Mouse (Mus musculus) CH12.LX (cell line): ENCODE measurements around the gene Hspa1l. TPM values are rescaled to one million over a fixed set of nuclear protein-coding genes. Genes with fewer than 3 reads are reported as not detected.

ENCODE experiments used
- DNase-seq: peaks from one replicate; pipeline ENCODE4 v3.0.0-alpha.2; 2013; ENCODE audit errors: extremely low read depth
- H3K27ac ChIP-seq: 2 replicates; pipeline ENCODE4 v1.5.1; 2012; ENCODE audit warnings: low read depth, mild to moderate bottlenecking, control low read depth, moderate library complexity; ENCODE audit not compliant: insufficient read depth
- H3K27me3 ChIP-seq: replicated peaks from 2 replicates; pipeline ENCODE3; 2012; ENCODE audit warnings: inconsistent platforms
- H3K36me3 ChIP-seq, 2 experiments: replicated peaks in 1 of 2; 2 replicates each; pipeline versions ENCODE3 to v1.6.1; 2012; ENCODE audit warnings: inconsistent platforms in 1 of 2, low read length in 1 of 2, mild to moderate bottlenecking in 1 of 2, mixed read lengths in 1 of 2, moderate library complexity in 1 of 2; ENCODE audit not compliant: control insufficient read depth in 1 of 2, insufficient read depth in 1 of 2
- H3K4me1 ChIP-seq, 2 experiments: 2 replicates each; pipeline ENCODE4 v1.6.1; 2012; ENCODE audit warnings: inconsistent platforms in 1 of 2, moderate library complexity in 1 of 2; ENCODE audit not compliant: insufficient read depth in 2 of 2, control insufficient read depth in 1 of 2
- H3K4me2 ChIP-seq: 2 replicates; pipeline ENCODE4 v1.6.1; 2012; ENCODE audit warnings: low read depth, mild to moderate bottlenecking, control low read depth; ENCODE audit not compliant: poor library complexity, insufficient read depth, severe bottlenecking
- H3K4me3 ChIP-seq, 3 experiments: fragments of 150-350 bp in 1 of 3; sonication (generic) in 1 of 3; replicated peaks in 1 of 3; 2 replicates each; pipeline versions ENCODE3 to v1.5.1; 2011 to 2012; ENCODE audit warnings: low read depth in 2 of 3, low read length in 2 of 3, mild to moderate bottlenecking in 2 of 3, moderate library complexity in 2 of 3, control low read depth in 1 of 3, improper control_type of control experiment in 1 of 3, inconsistent platforms in 1 of 3, mixed read lengths in 1 of 3; ENCODE audit not compliant: poor library complexity in 1 of 3
- H3K79me2 ChIP-seq: replicated peaks from 2 replicates; pipeline ENCODE4 v1.6.1; 2012; ENCODE audit warnings: mild to moderate bottlenecking, moderate library complexity; ENCODE audit not compliant: control insufficient read depth, poor library complexity, insufficient read depth, severe bottlenecking; ENCODE audit errors: extremely low read depth
- H3K9ac ChIP-seq: 2 replicates; pipeline ENCODE4 v1.6.1; 2012; ENCODE audit warnings: low read depth, mild to moderate bottlenecking, control low read depth, moderate library complexity; ENCODE audit not compliant: insufficient read depth
- H3K9me3 ChIP-seq: replicated peaks from 2 replicates; pipeline ENCODE3; 2012; ENCODE audit warnings: low read length, inconsistent platforms, mixed read lengths
- CHD1 ChIP-seq: IDR thresholded peaks from 2 replicates; pipeline ENCODE4 v1.6.1; 2012; ENCODE audit warnings: low read depth, low read length, improper control_type of control experiment, inconsistent platforms
- CTCF ChIP-seq, 2 experiments: IDR thresholded peaks in 1 of 2; conservative IDR thresholded peaks in 1 of 2; 2 replicates each; pipeline ENCODE4 v1.5.1; 2011 to 2012; ENCODE audit warnings: low read depth in 2 of 2, low read length in 2 of 2, improper control_type of control experiment in 1 of 2, inconsistent platforms in 1 of 2, mild to moderate bottlenecking in 1 of 2, moderate library complexity in 1 of 2
- ELF1 ChIP-seq: IDR thresholded peaks from 2 replicates; pipeline ENCODE4 v1.6.1; 2014; ENCODE audit warnings: low read depth, mild to moderate bottlenecking, inconsistent platforms, low read length, improper control_type of control experiment
- EP300 ChIP-seq: IDR thresholded peaks from 2 replicates; pipeline ENCODE4 v1.6.1; 2011; ENCODE audit warnings: low read length, improper control_type of control experiment
- HCFC1 ChIP-seq: IDR thresholded peaks from 2 replicates; pipeline ENCODE4 v1.6.1; 2012; ENCODE audit warnings: low read depth, mild to moderate bottlenecking, inconsistent platforms, low read length, improper control_type of control experiment
- IRF4 ChIP-seq: IDR thresholded peaks from 2 replicates; pipeline ENCODE4 v1.6.1; 2014; ENCODE audit warnings: low read depth, mild to moderate bottlenecking, inconsistent platforms, low read length, improper control_type of control experiment
- JUN ChIP-seq: IDR thresholded peaks from 2 replicates; pipeline ENCODE4 v1.6.1; 2011; ENCODE audit warnings: low read depth, mild to moderate bottlenecking, low read length, improper control_type of control experiment, moderate library complexity; ENCODE audit not compliant: insufficient read depth
- JUND ChIP-seq: conservative IDR thresholded peaks from 2 replicates; pipeline ENCODE4 v1.6.1; 2011; ENCODE audit warnings: low read depth, low read length, improper control_type of control experiment
- KAT2A ChIP-seq: IDR thresholded peaks from 2 replicates; pipeline ENCODE4 v1.6.1; 2012; ENCODE audit warnings: low read length, improper control_type of control experiment, inconsistent platforms; ENCODE audit not compliant: insufficient replicate concordance
- MAX ChIP-seq: IDR thresholded peaks from 2 replicates; pipeline ENCODE4 v1.6.1; 2011; ENCODE audit warnings: low read length, improper control_type of control experiment
- MAZ ChIP-seq: IDR thresholded peaks from 2 replicates; pipeline ENCODE4 v1.6.1; 2012; ENCODE audit warnings: low read depth, mild to moderate bottlenecking, inconsistent platforms, low read length, improper control_type of control experiment, moderate library complexity
- MEF2A ChIP-seq: IDR thresholded peaks from 2 replicates; pipeline ENCODE4 v1.6.1; 2014; ENCODE audit warnings: low read depth, mild to moderate bottlenecking, inconsistent platforms, low read length, improper control_type of control experiment, borderline replicate concordance
- MXI1 ChIP-seq: IDR thresholded peaks from 2 replicates; pipeline ENCODE4 v1.6.1; 2011; ENCODE audit warnings: mild to moderate bottlenecking, low read depth, low read length, improper control_type of control experiment
- MYC ChIP-seq: IDR thresholded peaks from 2 replicates; pipeline ENCODE4 v1.6.1; 2011; ENCODE audit warnings: low read depth, mild to moderate bottlenecking, improper control_type of control experiment, low read length
- NELFE ChIP-seq: IDR thresholded peaks from 2 replicates; pipeline ENCODE4 v1.6.1; 2011; ENCODE audit warnings: low read depth, low read length, improper control_type of control experiment
- NRF1 ChIP-seq: IDR thresholded peaks from 2 replicates; pipeline ENCODE4 v1.6.1; 2014; ENCODE audit warnings: low read depth, mild to moderate bottlenecking, inconsistent platforms, low read length, improper control_type of control experiment, moderate library complexity
- PAX5 ChIP-seq: IDR thresholded peaks from 2 replicates; pipeline ENCODE4 v1.6.1; 2012; ENCODE audit warnings: low read length, inconsistent platforms, mixed read lengths
- RAD21 ChIP-seq: IDR thresholded peaks from 2 replicates; pipeline ENCODE4 v1.6.1; 2011; ENCODE audit warnings: low read depth, mild to moderate bottlenecking, low read length, improper control_type of control experiment, moderate library complexity
- RCOR1 ChIP-seq: conservative IDR thresholded peaks from 2 replicates; pipeline ENCODE4 v1.6.1; 2012; ENCODE audit warnings: low read depth, mild to moderate bottlenecking, inconsistent platforms, low read length, improper control_type of control experiment
- SMC3 ChIP-seq: IDR thresholded peaks from 2 replicates; pipeline ENCODE4 v1.6.1; 2011; ENCODE audit warnings: low read depth, low read length, improper control_type of control experiment
- TBP ChIP-seq: conservative IDR thresholded peaks from 2 replicates; pipeline ENCODE4 v1.6.1; 2011; ENCODE audit warnings: low read depth, low read length, improper control_type of control experiment
- UBTF ChIP-seq: IDR thresholded peaks from 2 replicates; pipeline ENCODE4 v1.6.1; 2012; ENCODE audit warnings: low read depth, mild to moderate bottlenecking, inconsistent platforms, low read length, improper control_type of control experiment, moderate library complexity
- USF1 ChIP-seq: IDR thresholded peaks from 2 replicates; pipeline ENCODE4 v1.6.1; 2014; ENCODE audit warnings: low read depth, mild to moderate bottlenecking, inconsistent platforms, low read length, improper control_type of control experiment
- USF2 ChIP-seq: conservative IDR thresholded peaks from 2 replicates; pipeline ENCODE4 v1.6.1; 2011; ENCODE audit warnings: low read depth, low read length, improper control_type of control experiment
- ZC3H11A ChIP-seq: IDR thresholded peaks from 2 replicates; pipeline ENCODE4 v1.6.1; 2012; ENCODE audit warnings: low read depth, mild to moderate bottlenecking, inconsistent platforms, low read length, improper control_type of control experiment
- ZMIZ1 ChIP-seq: IDR thresholded peaks from 2 replicates; pipeline ENCODE4 v1.6.1; 2012; ENCODE audit warnings: low read depth, mild to moderate bottlenecking, inconsistent platforms, low read length, improper control_type of control experiment
- ZNF384 ChIP-seq: IDR thresholded peaks from 2 replicates; pipeline ENCODE4 v1.6.1; 2012; ENCODE audit warnings: low read depth, low read length, improper control_type of control experiment, inconsistent platforms
- dilution Hi-C: fragments of 300-500 bp; cut with MboI; formaldehyde crosslinking; loops from 2 replicates; pipeline ENCODE4 v1.14.3; 2020; ENCODE audit warnings: low sequenced_read_pairs; ENCODE audit not compliant: extremely low pct_unique_long_range_greater_than_20kb, extremely low pct_ligation_motif_present
- in situ Hi-C: fragments of 300-500 bp; cut with MboI; formaldehyde crosslinking; loops from 3 replicates; pipeline ENCODE4 v1.14.3; 2019; ENCODE audit warnings: low sequenced_read_pairs, low pct_ligation_motif_present, low pct_unique_long_range_greater_than_20kb, mixed read lengths
- polyA plus RNA-seq: library from polyadenylated mRNA; unstranded; fragments of >175 nt; gene quantifications from 2 replicates; pipeline ENCODE4 v1.2.1, GENCODE M21; 2012; ENCODE audit warnings: low read depth; ENCODE audit not compliant: insufficient read length
- total RNA-seq, 2 experiments: library from RNA; depleted of rRNA; stranded (reverse); fragments of 300-350 nt in 1 of 2; fragments of >200 nt in 1 of 2; gene quantifications; 2 replicates each; pipeline ENCODE4 v1.2.3; 2012 to 2014

The Hspa1l gene
- total and polyA plus RNA-seq, 3 experiments, result 0.30 to 1.4 TPM; not detected in 1

DNA sequence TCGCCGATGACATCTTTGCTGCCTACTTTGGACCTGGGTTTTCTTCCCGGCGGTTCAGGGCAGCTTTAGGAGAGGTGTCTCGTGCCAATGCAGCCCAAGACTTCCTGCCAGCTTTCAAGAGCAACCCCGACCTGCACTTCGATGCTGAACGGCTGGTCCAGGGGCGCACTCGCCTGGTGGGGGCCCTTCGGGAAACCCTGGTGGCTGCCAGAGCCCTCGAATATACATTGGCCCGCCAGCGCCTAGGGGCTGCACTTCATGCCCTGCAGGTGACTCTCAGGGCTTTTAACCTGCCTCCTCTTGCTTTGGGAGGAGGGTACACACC is 45.2 kb downstream of the Hspa1l start:
- TF ChIP-seq MYC, result no peak
- no peak for TF ChIP-seq JUND
- TF ChIP-seq JUN, result no peak
- no peak for TF ChIP-seq ZC3H11A
- TF ChIP-seq TBP, result no peak
- TF ChIP-seq ZMIZ1, result no peak
- no peak for TF ChIP-seq RAD21
- TF ChIP-seq ELF1, result no peak
- no peak for TF ChIP-seq CTCF (conservative IDR thresholded peaks at IDR 0.05 in 1 of 2, IDR thresholded peaks at IDR 0.05 in 1 of 2; ENCODE audit: low read depth in 2 of 2, low read length in 2 of 2)
- TF ChIP-seq USF2, result no peak
- no peak for TF ChIP-seq PAX5
- no peak for TF ChIP-seq RCOR1
- TF ChIP-seq NRF1, result no peak
- TF ChIP-seq HCFC1, result no peak
- TF ChIP-seq USF1, result no peak
- no peak for TF ChIP-seq SMC3
- peaks cover 0 to 11% of the 10 kb centered on the region in 2 experiments; a peak in 2 of 4 replicates for H3K4me1 ChIP-seq
- in situ Hi-C loops, result loop anchor here (10.0 kb wide), 1 partner anchor 217 kb away; the partner anchor contains the start of genes Atp6v1g2 and Nfkbil1

GRCm38 (mm10) chr17:35018171-35018570 is 45.7 kb downstream of the Hspa1l start:
- no peak overlapping the region for H3K27ac ChIP-seq
- dilution Hi-C loops, result no loop called here
- no peak overlapping the region for H3K9ac ChIP-seq
- no peak for DNase-seq
- H3K4me2 ChIP-seq, result no peak overlapping the region
- H3K4me1 ChIP-seq, result peaks cover 0 to 12% of the 10 kb centered on the region in 2 experiments; a peak in 2 of 4 replicates
- in situ Hi-C loops, result loop anchor here (10.0 kb wide), 1 partner anchor 217 kb away; the partner anchor contains the start of genes Atp6v1g2 and Nfkbil1
- no peaks in the 10 kb centered on the region for H3K27me3 ChIP-seq
- no peaks in the 10 kb centered on the region for H3K9me3 ChIP-seq
- no peak overlapping the region for H3K4me3 ChIP-seq
- H3K36me3 ChIP-seq, result peaks cover 34 to 74% of the 10 kb centered on the region in 2 experiments
- H3K79me2 ChIP-seq, result no peaks in the 10 kb centered on the region
- no peak for TF ChIP-seq MXI1
- no peak for TF ChIP-seq MAX
- no peak for TF ChIP-seq UBTF
- no peak for TF ChIP-seq MEF2A
- no peak for TF ChIP-seq ZNF384
- TF ChIP-seq KAT2A, result no peak
- no peak for TF ChIP-seq SMC3
- no peak for TF ChIP-seq ZC3H11A
- TF ChIP-seq MAZ, result no peak
- no peak for TF ChIP-seq IRF4
- no peak for TF ChIP-seq EP300
- TF ChIP-seq CTCF (conservative IDR thresholded peaks at IDR 0.05 in 1 of 2, IDR thresholded peaks at IDR 0.05 in 1 of 2; ENCODE audit: low read depth in 2 of 2, low read length in 2 of 2), result no peak
- TF ChIP-seq JUN, result no peak
- no peak for TF ChIP-seq NELFE
- TF ChIP-seq CHD1, result no peak

More for the DNA sequence above, 45.2 kb downstream of the Hspa1l start:
- DNase-seq, result no peak
- Histone ChIP-seq H3K4me2 (no peak overlapping the region), H3K9ac (no peak overlapping the region), H3K27me3 (no peaks in the 10 kb centered on the region), H3K27ac (no peak overlapping the region), H3K36me3 (peaks cover 39 to 75% of the 10 kb centered on the region in 2 experiments), H3K79me2 (no peaks in the 10 kb centered on the region), H3K4me3 (no peak overlapping the region), H3K9me3 (no peaks in the 10 kb centered on the region)
- dilution Hi-C loops, result no loop called here
